Mouse (Mus musculus) urinary bladder, postnatal 0 days (tissue): Measurements from ENCODE around the gene Olfr722. TPM values are rescaled to one million over a fixed set of nuclear protein-coding genes. Genes with fewer than 3 reads are reported as not detected.

ENCODE experiments used
- polyA plus RNA-seq: library from polyadenylated mRNA; unstranded; fragments of >200 nt; fragmentation: Nextera tagmentation; extraction: Ambion mirVana; gene quantifications from 2 replicates; pipeline ENCODE4 v1.2.1, GENCODE M21; 2015

Gene Olfr722
- polyA plus RNA-seq, result not detected in 2 replicates

DNA sequence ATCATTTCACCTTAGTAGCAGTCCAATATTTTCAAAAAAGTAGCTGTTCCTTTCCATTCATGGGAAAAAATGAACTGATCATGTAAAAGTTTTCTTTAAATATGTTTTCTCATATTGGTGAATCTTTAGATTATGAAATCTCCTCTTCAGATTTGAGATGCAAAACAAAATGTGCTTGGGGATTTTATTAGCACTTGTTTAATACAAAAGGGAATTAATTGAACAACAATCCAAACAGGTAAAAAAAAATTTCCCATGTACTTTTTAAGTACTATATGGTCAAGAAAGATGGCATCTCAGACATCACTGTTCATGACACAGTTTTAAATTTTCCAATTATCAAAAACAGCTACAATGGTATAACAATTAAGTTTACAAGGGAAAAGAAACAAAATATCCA, at the start of gene Olfr722:
Gene Olfr722, minus strand, starts transcription at position 101 of the 400 bp plus-strand sequence.

GRCm38 (mm10) chr14:49931687-49932086, 29.9 kb upstream of the Olfr722 start, which contains the start of gene Olfr723:
Gene Olfr723 (minus strand): TSS chr14:49931787.

Other genes starting within 250 kb of the Olfr722 start
- 14.9 and 16.4 TPM in 2 replicates for gene Armh4, start 118.6 kb downstream of the Olfr722 start, polyA plus RNA-seq
- not detected in 2 replicates for gene Olfr723, start 29.8 kb upstream of the Olfr722 start, polyA plus RNA-seq
- not detected in 2 replicates for gene Olfr724, start 61.3 kb upstream of the Olfr722 start, polyA plus RNA-seq
- not detected in 2 replicates for gene Olfr725, start 138.4 kb upstream of the Olfr722 start, polyA plus RNA-seq
- not detected in 2 replicates for gene Olfr726, start 189.0 kb upstream of the Olfr722 start, polyA plus RNA-seq
- not detected in 2 replicates for gene Olfr727, start 221.2 kb upstream of the Olfr722 start, polyA plus RNA-seq
- not detected in 2 replicates for gene Olfr728, start 240.7 kb upstream of the Olfr722 start, polyA plus RNA-seq